Mouse (Mus musculus) hindbrain, embryonic 10.5 days (tissue): Measurements from ENCODE around the gene Pbld1. TPM values are rescaled to one million over a fixed set of nuclear protein-coding genes. Genes with fewer than 3 reads are reported as not detected.

Experiments
- polyA plus RNA-seq: library from polyadenylated mRNA; unstranded; fragments of >200 nt; fragmentation: Nextera tagmentation; extraction: Ambion mirVana; gene quantifications from 2 replicates; pipeline ENCODE4 v1.2.1, GENCODE M21; 2016

The Pbld1 gene
- polyA plus RNA-seq, 1 experiment from 2014 or later: 1.6 TPM

Other genes starting within 250 kb of the Pbld1 start
- 26.7 and 27.5 TPM in 2 replicates for gene Tet1, start 151.2 kb upstream of the Pbld1 start, polyA plus RNA-seq
- gene Slc25a16, start 139.5 kb upstream of the Pbld1 start, polyA plus RNA-seq: 9.3 and 9.6 TPM in 2 replicates
- 21.0 and 32.2 TPM in 2 replicates for gene Dna2, start 113.1 kb upstream of the Pbld1 start, polyA plus RNA-seq
- 20.6 and 23.4 TPM in 2 replicates for gene Rufy2, start 79.9 kb upstream of the Pbld1 start, polyA plus RNA-seq
- 193 and 201 TPM in 2 replicates for gene Hnrnph3, start 35.9 kb upstream of the Pbld1 start, polyA plus RNA-seq
- gene Pbld2, start 35.8 kb upstream of the Pbld1 start, polyA plus RNA-seq: 0.52 and 0.88 TPM in 2 replicates
- 0.16 and 0.41 TPM in 2 replicates for gene Atoh7, start 39.5 kb downstream of the Pbld1 start, polyA plus RNA-seq
- gene Mypn, start 143.8 kb downstream of the Pbld1 start, polyA plus RNA-seq: 0.09 and 0.10 TPM in 2 replicates
- 41.8 and 44.6 TPM in 2 replicates for gene Herc4, start 183.6 kb downstream of the Pbld1 start, polyA plus RNA-seq